Mouse (Mus musculus): ENCODE measurements around the gene Dgcr2. TPM values are rescaled to one million over a fixed set of nuclear protein-coding genes. Genes with fewer than 3 reads are reported as not detected.

Gene Dgcr2
- total RNA-seq, 2 experiments from 2014 or later, result 32.7 to 55.7 TPM

DNA sequence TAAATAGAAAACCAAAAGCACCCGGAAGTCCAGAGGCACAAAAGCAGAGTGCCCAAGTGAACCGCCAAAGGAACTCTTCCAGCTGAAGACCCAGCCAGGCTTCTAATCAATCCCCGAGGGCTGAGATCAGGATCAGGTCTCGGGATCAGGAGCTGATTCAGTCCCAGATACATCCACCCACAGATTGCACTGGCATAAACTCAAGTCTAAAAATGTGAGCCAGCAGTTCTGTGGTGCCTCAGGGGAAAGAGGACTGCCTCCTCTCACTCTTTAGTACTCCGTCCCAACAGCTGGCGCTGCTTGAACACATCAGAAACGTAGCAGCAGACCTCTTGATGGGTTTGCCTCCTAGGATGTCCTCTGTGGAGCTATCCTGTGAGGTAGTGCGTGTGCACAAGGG lies 81.8 kb downstream of the Dgcr2 start:
- no peak for ATAC-seq (replicated peaks; ENCODE audit: low FRiP score, low TSS enrichment, poor library complexity, severe bottlenecking)

DNA sequence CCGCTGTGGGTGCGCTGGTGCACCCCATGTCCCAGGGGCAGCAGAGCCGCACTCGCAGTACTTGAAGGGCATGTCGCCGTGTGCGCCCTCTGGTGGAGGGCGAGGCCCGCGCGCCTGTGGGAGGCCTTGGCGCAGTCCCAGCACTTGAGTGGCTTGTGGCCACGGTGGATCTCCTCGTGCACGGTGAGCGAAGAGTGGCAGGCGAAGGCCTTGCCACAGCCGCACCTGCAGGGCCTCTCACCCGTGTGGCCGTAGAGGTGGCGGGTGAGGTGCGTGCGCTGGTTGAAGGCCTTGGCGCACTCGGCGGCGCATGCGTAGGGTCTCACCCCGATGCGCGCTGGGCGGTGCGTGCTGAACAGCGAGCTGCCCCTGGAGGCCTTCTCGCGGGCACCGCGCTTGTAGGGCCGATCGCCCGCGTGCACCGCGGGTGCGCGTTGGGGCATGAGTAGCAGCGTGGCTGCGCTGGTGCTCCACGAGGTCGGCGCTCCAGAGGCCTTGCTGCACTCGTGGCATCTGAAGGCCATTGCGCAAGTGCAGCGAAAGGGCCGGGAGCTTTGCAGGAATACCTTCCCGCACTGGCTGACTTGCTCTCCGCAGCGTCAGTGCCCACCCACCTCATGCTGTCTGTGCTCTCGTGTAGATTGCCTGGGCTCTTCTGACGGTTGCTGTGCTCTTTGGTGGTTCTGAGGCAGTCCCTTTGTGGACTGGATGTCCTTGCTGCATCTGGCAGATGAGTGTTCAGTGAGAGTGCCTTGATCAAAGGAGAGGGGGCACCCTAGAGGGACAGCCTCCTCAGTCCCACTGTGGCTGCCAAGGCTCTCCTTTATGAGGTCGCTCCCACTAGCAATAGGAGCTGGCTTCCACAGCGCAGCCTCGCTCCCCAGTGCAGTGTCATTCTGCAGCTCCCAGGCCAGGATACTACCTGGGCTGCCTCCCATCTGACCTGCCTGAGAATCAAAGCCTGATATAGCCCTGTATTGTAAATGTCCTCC lies 82.7 kb downstream of the Dgcr2 start:
- peak; percentile 86 for ATAC-seq (replicated peaks; ENCODE audit: low FRiP score, low TSS enrichment, poor library complexity, severe bottlenecking)

DNA sequence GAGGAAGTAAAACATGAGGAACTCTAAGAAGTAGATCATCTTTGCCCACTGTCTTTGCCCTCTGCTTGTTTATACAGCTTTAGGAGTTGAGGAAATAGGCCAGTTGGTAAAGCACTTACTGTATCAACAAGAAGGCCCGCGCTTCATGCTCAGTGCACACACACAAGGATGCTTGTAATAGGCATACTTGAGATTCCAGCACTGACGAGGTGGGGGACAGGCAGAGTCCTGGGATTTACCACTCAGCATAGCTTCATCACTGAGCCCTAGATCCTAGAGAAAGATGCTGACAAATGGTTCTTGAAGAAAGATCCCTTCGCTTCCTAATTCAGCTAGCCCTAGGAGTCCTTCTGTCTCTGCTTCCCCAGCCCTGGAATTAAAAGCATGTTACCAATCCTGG lies 85.2 kb downstream of the Dgcr2 start:
- ATAC-seq (replicated peaks; ENCODE audit: low FRiP score, low TSS enrichment, poor library complexity, severe bottlenecking), result no peak

GRCm38 (mm10) chr16:17812120-17812519 lies 86.2 kb downstream of the Dgcr2 start:
- no peak for ATAC-seq (replicated peaks; ENCODE audit: low FRiP score, low TSS enrichment, poor library complexity, severe bottlenecking)

GRCm38 (mm10) chr16:17809711-17810110 lies 88.7 kb downstream of the Dgcr2 start:
- ATAC-seq (replicated peaks; ENCODE audit: low FRiP score, low TSS enrichment, poor library complexity, severe bottlenecking), result no peak

DNA sequence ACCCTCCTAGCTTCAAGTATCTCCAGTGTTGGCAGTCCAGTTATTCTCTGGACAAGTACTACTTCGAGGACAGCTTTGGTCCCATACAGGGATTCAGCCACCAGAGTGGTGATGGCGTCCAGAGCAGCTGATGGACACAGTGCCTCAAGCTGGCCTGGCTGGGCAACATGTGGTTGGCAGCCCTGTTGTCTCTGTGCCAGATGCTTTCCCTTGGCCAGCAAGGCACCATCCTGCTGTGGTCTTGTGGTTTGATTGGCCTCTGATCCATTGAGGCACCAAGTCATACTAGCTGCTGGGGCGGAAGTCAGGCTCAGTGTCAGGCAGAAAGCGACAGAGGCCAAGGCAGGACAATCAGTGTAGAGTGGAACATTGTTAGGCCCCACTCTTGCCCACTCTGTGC lies 89.2 kb downstream of the Dgcr2 start:
- no peak for ATAC-seq (replicated peaks; ENCODE audit: low FRiP score, low TSS enrichment, poor library complexity, severe bottlenecking)

DNA sequence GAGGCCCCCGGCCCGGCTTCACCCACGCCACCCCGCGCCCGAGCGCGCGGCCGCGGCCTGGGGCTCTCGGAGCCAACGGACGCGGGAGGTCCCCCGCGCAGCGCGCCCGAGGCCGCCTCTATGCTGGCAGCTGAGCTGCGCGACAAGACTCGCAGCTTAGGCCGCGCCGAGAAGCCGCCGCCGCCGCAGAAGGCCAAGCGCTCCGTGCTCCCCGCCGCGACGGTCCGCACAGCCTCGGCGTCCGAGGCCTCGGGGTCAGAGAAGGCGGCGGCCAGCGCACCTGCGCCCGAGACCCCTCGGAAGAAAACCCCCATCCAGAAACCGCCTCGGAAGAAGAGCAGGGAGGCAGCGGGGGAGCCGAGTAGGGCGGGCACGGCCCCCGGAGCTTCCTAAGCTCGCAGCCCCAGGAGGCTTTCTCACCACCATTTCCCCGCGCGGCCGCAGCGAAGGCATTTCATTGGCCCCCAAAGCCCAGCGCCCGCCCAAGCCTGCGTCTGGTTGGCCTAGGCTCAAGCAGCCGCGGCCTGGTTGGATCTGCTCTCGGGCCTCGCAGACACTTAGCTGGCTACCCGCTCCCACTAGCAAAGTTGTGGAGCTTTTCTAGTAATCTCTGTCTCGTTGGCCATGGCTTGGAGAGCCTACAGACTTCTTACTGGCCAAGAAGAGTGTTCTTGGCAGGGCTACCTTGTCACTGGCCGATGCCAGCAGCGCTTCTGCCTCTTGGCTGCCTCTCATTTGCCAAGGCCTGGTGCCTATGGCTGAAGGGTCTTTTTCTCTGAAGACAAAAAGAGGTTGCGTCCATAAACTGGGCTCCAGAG lies 91.0 kb downstream of the Dgcr2 start:
- ATAC-seq (replicated peaks; ENCODE audit: low FRiP score, low TSS enrichment, poor library complexity, severe bottlenecking), result peak; percentile 78

- ATAC-seq (replicated peaks; ENCODE audit: low FRiP score, low TSS enrichment, poor library complexity, severe bottlenecking), result no peak
Measured at GRCm38 (mm10) chr16:17806581-17807191, 91.7 kb downstream of the Dgcr2 start.

DNA sequence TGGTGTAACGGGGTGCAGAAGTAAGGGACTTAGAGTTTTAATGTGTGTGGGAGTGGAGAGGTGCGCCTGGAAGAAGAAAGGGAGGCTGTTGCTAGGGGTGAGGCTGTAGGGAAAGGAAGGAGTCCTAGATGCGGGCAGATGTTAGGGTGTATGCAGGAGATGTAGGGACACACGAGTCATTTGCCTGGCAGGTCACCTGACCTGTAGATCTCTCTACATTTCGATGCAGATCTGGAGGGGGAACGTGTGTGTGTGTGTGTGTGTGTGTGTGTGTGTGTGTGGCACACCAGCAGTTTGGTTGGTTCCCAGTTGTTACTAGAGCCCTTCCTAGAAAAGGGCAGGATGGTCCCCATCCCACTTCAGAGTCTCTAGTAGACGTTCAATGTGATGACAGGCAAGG lies 93.4 kb downstream of the Dgcr2 start:
- no peak for ATAC-seq (replicated peaks; ENCODE audit: low FRiP score, low TSS enrichment, poor library complexity, severe bottlenecking)

DNA sequence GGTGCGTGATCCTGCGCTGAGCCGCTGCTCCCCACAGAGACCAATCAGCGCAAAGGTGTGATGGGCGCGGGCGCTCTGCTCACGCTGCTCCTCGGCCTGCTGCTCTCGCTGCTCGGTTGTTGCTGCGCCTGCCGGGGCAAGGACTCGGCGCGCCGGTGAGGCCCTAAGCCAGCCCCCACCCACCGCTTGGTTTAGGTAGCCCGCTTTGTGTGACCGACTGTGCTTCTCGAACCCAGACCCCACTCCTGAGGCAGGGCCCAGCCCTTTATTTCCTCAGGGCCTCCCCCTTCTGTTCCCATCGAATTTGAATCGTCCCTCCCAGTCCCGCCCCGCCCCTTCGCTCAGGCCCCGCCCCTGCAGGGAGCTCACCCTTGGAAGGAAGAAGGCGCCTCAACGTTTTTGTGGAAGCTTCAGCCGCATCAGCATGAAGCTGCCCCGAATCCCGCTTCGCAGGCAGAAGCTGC lies 93.9 kb downstream of the Dgcr2 start:
- no peak for ATAC-seq (replicated peaks; ENCODE audit: low FRiP score, low TSS enrichment, poor library complexity, severe bottlenecking)

DNA sequence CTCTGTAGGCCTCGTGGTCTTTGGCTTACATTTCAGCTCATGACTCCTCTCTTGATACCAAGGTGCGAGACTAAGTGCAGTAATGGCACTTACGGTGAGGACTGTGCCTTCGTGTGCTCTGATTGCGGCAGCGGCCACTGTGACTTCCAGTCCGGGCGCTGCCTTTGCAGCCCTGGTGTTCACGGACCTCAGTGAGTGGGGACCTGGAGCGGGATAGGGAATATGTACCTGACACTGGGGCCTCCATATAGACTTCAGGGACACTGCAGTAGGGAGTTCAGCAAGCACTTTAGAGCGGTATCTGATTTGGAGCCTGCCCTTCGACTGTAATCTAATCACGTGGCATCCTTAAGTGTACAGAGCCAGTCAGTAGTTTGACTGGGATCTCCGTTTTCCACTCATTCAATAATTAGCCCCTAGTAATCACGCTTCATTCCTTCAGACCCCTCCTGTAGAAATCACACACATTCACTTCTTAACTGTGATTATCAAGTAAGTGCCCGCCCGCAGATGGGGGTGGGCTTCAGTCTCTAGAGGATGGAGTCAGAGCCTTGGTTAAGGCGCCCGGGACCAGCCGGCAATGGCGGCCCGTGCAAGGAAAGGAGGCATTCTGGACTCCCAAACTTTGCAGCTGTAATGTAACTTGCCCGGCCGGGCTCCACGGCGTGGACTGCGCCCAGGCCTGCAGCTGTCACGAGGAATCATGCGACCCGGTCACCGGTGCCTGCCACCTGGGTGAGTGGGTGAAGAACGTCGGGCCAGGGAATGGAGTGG lies 94.5 kb downstream of the Dgcr2 start:
- ATAC-seq (replicated peaks; ENCODE audit: low FRiP score, low TSS enrichment, poor library complexity, severe bottlenecking), result no peak

- no peak for ATAC-seq (replicated peaks; ENCODE audit: low FRiP score, low TSS enrichment, poor library complexity, severe bottlenecking)
Measured at GRCm38 (mm10) chr16:17802839-17803674, 95.3 kb downstream of the Dgcr2 start.

- no peak for ATAC-seq (replicated peaks; ENCODE audit: low FRiP score, low TSS enrichment, poor library complexity, severe bottlenecking)
Measured at GRCm38 (mm10) chr16:17802456-17802838, 95.9 kb downstream of the Dgcr2 start.

GRCm38 (mm10) chr16:17801777-17802455 lies 96.4 kb downstream of the Dgcr2 start:
- ATAC-seq (replicated peaks; ENCODE audit: low FRiP score, low TSS enrichment, poor library complexity, severe bottlenecking), result no peak

DNA sequence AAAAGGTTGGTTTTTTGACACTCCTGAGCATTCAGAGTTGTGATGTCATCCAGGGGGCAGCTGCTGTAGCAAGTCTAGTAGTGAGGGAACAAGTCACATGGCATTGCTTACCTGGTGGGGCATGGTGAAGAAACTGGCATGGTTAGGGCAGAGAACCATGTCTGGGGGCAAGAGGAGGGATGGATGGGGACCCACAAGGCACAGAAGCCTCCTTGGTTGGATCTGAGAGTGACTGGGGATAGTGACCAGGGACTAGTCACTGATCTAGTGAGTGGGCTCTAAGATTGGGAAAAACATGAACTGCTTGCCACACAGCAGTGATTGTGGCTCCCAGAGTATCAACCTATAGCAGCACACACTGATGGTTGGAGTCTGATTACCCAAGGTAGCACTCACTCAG lies 98.8 kb downstream of the Dgcr2 start:
- no peak for ATAC-seq (replicated peaks; ENCODE audit: low FRiP score, low TSS enrichment, poor library complexity, severe bottlenecking)

DNA sequence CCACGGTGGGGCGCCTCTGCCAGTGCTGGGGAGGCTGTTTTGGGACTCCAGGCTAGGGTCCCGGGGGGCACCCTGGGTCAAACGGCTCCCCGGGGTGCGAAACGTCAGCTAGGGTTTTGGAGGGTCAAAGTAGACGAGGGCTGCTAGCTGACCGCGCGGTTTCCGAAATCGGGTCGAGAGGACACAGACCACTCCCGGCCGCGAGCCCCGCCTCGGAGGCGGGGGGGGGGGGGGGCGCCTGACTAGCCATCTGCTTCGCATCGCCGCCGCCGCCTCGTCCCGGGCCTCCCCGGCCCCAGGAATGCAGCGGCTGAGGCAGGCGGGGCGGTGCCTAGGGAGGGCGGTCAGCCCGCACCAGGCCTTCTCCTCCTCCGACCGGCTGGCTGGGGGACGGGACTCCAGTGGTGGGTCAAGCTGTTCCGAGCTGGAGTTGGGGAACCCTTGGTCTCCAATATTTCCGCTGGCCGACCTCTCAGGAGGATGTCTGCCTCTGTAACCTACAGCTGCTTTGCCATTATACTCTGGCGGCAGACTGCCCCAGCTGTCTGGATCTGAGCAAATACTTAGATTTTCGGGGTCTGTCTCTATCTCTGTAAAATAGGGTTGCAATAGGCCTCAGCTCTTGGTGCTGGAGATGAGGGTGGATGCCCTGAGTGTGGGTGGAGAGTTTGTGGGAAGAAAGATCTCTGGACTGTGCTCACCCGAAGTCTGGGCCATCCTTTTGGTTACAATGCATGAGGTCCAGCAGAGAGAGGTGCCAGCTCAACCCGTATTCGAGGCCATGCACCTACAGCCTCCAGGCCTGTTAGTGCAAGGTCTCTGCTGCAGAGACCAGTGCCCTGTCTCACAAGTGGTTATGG lies 99.8 kb downstream of the Dgcr2 start:
- no peak for ATAC-seq (replicated peaks; ENCODE audit: low FRiP score, low TSS enrichment, poor library complexity, severe bottlenecking)

- ATAC-seq (replicated peaks; ENCODE audit: low FRiP score, low TSS enrichment, poor library complexity, severe bottlenecking), result no peak
Measured at GRCm38 (mm10) chr16:17797812-17798311, 100.5 kb downstream of the Dgcr2 start.
